Mouse (Mus musculus) embryo, embryonic 11 days (tissue): ENCODE results near the gene Ctnnbl1.
A peak's percentile ranks its signal among the peaks of the same experiment; 100 is the strongest.

Source experiments
- DNase-seq: peaks from one replicate; pipeline ENCODE4 v3.0.0-alpha.2; 2015

Gene Ctnnbl1

DNA sequence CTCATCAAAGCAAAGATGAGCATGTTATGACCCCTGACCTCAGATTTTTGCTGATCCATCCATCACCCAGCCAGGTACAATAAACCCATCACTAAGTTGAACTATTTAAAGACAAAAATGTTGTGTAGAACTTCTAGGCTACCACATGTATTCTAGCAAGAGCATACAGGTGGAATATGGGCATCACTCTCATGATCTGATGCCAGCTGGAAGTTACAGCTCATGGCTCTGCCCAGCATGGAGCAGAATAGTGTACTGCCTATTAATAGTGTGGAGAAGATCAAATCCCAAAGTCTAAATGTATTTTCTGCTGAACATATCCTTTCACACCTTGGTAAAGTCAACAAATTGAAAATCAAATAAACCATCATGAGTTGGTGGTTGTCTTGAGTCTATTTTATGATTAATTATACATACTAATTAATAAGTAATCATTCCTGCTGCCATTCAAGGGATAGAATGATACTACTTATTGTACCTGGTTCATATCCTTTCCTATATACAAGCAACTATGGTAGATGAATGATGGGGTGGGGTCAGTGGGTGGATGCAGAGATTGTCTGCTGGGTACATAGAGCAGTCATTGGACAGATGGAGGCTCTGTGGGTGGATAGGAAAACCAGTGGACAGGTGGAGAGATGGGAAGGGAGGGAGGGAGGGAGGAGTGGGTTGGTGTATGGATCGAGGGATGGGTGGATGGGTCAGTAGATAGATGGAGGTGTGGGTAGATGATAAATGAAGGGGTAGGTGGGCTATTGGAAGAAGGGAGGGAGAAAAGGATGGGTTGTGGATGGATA is 58.6 kb downstream of the Ctnnbl1 start:
- DNase-seq = no peak

DNA sequence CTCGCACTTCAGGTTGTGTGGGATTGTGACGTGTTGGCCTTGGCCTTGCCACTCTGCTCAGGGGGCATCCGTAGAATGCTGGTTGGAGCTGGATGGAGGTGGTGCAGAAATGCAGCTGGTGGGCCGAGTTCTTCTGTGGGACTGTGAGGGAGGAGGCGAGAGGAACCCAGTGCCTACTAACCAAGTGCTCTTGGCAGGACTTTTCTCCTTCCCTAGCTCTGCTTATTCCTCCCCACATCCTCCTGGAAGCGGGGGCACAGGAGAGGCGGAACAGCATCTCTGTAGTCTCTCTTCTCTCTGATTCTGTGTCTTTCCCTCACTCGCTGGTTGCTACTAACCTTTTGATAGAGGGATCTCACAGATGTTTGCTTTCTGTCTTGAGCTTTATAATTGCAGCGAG is 62.3 kb downstream of the Ctnnbl1 start:
- no peak for DNase-seq

DNA sequence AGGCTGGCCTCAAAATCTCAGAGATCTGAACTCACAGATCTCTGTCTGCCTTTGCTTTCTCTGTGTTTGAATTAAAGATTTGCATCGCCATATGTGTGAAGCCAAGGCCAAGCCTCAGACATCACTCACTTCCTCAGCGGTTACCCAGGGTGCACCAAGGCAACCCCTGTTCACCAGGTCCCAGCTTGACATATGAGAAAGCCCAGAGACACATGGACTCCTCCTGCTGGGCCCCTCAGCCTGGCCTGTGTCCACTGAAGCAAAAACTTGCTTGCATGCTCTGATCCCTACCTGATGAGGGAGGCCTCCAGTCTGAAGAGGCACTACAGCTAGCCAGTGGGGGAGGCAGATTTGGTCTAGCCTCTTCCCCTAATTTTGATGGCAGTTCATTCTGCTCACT is 63.1 kb downstream of the Ctnnbl1 start:
- no peak for DNase-seq

DNA sequence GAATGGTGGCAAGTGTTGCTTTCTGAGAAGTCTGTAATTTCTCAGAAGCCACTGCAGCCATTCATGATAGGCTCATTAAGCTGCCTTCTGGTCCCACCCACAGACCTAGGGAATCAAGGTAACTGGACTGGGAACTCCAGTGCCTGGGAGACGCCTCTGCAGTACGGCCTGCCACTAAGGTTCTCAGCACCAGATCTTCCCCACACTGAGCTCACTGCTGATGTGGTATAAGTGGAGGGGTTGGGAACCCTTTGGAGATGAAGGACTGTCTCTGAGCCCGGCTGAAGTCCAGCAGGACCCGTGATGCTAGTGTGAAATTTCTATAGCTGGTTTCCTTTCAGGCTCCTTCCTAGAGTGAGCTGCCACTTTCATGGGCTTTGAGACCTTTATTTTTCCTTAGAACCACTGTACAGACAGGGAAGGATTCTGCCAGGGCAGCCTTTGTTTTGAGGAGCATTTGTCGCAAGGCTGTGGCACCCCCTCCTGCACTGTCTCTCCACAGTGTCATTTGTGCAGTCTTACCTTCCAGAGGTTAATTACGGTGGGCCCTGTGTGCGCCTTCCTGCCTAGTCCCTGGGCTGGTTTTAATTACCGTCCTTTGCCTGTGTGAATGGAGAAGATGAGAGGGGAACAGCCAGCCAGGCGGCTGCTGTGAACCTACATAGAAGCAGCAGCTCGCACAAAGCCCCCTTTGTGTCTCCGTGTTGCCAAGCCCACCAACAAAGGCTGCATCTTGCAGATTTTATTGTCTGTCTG is 63.7 kb downstream of the Ctnnbl1 start:
- peak; percentile 90 for DNase-seq

DNA sequence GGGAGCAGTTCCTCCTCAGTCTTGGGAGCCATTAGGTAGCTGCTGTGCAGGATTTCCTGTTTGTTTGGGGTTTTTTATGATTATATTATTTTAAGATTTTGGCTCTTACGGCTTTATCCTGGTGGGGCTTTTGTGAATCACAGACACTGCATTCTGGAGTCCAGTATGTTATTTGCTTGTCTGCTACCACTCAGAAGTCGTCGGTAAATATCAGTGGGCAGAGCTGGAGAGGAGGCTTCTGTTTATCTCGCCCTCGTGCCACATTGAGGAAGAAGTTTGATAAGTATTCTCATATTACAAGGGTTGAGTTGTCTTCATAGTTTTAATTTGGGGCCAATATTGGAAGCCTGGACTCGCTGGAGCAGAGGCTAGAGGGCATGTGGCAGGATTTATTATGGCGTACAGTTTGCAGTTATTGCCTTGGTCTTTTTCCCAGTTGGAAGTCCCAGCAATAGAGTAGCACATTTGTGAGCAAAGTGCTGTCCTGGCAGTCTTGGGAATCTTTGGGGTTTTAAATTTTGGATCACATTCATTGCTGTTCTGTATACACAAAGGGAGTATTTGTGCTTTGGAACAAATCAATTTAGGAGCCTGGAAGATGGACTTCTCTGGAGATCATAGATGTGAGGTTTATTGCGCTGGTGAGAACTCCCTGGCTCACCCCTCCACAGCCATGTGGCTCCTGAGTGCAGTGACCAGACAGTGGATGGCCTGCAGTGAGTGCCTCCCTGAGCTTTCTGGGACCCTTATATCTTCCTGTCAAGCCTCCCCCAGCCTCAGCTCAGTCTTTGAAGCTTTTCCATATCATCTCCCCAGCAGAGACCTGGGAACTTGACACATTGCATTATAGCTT is 64.5 kb downstream of the Ctnnbl1 start:
- DNase-seq = no peak

DNA sequence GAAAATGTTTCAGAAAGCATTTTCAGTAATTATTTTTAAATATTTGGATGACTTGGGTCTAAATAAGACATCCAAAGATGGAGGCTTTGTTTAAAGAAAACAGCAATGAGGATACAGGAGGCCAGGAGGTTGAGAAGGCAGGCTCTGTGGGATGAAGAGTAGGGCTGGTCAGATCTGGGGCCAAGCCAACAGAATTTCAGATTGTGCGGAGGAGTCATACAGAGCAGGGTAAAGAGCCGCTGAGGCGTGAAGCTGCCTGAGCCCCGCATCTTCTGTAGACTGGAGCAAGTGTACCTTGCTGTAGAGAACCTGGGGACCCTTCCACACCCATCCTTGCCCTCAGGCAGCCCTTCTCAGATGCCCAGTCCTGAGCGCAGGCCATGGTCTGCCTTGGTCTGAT is 65.5 kb downstream of the Ctnnbl1 start:
- DNase-seq = no peak

DNA sequence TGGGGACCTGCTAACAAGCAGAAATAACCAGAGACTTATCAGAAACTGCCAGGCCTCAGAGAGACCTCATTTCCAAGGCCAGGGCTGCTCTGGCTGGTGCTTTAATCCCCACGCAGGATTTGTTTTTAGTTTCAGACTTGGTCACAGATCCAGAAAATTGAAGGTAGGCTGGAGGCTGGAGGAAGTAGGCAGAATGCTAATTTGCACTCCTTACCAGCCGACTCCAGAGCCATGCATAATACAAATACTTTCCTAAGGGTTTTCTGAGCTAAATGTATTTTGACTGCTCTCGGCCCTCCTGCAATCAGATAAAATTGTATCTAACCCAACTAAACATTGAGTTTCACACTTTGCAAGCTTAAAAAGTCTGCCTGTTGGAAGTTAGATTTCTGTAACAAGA is 67.2 kb downstream of the Ctnnbl1 start:
- DNase-seq = no peak

DNA sequence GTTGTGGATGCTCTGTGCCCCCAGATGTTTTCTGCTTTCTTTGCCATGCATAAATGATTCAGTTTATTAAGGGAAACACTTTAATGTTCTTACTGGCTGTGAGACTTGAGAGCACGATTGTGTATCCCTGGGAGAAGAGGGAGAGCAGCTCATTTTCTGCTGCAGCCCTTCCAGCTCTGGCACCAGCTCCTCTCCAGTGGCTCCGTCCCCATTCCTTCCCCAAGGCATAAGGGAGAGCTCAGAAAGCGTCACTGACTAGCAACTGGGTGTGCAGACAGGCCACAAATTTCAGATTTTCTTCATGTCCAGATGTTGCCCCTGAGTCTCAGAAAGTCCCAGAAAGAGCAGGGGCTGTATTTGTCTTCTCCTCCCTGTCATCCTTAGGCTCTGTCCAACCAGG is 67.9 kb downstream of the Ctnnbl1 start:
- no peak for DNase-seq

DNA sequence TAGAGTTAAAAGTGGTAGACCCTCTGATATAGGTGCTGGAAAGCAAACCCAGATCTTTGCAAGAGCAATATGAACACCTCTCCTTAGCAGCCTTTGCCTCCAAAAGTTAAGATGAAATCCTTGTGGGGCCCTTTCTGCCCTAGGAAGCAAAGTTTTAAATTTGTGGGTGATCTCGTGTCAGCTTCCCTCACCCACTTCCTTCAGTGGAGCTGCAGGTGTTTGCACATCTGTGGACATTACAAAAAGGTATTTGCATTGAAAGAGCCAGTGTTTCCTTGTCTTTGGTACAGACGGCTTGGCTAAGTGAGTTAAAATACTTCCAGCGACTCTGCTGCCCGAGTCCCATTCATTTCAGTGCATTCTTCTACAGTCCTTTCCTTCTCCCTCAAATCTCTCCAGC is 69.9 kb downstream of the Ctnnbl1 start:
- DNase-seq = no peak

DNA sequence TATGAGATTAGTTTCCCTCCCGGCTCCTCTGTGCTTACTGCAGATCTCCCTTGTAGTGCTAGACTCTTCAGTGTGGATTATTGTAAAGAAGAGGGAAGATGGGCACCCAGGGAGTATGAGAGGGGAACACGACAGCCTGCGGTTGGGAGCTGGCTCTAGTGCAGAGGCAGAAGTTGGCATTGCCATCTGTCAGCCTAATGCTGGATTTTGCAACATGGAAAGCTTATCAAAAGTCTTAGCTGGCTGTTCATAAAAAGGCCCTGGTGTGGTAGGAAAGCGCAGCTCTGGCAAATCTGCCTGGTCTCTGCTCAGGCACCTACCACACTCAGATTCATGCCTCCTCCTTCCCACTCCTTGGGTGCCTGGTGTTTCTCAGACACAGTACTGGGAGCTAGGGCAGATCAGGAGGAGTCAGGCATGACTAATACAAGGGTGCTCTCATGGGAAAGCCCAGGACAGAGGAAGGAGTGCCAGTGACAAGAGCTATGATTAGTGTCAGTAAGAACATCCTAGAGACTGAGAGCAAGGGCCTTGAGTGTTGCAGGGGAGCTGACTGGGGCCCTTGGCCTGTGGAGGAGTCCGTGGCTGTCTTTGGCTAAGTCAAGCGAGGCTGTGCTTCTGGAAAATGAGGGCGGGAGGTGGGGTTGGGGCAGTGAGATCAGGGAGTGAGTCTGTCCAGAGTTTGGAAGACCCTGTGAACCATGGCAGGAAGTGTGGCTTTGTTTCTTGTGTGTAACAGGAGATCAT is 70.6 kb downstream of the Ctnnbl1 start:
- DNase-seq = no peak

DNA sequence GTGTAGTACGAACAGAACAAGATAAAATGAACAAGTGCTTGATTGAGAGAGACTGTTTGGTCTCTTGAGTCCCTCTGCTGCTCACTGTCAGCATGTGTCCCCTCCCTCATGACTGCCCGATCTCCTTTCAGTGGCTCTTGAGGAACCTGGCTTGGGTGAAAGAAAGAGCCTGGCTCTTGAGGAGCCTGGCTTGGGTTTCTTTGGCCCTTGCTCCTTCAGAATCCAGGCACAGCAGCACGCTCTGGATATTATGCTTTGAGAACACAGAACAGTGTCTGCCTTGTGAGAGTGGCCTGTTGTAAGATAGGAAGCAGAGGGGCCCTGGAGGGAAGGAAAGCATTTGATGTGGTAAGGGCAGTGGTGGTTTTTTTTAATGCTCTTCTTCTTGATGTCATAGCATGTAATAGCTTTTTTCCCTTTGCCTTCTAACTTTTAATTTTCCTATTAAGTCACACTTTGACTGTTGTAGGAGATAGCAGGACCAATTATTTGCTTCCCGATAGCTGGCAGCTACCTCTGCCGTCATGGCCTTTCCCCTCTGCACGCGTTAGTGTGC is 71.2 kb downstream of the Ctnnbl1 start:
- DNase-seq = no peak

DNA sequence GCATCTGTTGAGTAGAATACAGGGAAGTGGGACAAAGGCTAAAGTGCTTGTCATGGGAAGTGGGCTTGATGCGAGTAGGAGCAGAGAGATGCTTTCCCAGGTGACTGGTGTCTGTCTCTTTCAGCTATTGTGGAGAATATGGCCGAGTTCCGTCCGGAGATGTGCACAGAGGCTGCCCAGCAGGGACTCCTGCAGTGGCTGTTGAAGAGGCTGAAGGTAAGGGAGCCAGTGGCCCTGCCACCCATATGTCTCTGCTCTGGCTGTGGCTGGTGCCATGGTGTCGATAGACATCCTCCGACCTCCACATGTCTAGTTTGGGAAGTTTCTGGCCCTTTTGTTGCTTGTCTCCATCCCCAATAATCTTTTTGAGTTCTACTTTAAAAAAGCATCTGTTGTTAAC is 72.1 kb downstream of the Ctnnbl1 start:
- DNase-seq = no peak

DNA sequence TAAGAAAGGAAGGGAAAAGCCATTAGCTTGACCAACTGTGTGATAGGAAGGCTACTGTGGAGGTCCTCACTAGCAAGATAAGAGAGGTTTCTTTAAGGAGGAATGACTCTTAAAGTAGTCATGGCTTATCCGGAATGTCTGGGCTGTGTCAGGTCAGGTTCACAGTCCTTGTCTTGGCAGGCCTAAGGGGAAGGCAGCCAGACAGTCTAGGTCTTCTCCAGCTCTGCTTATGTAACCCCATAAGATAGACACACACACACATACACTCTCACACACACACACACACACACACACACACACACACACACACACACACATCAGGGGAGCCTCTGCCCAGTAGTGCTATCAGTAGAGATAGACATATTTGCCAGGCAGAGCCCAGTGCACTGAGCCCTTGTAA is 73.5 kb downstream of the Ctnnbl1 start:
- DNase-seq = no peak

DNA sequence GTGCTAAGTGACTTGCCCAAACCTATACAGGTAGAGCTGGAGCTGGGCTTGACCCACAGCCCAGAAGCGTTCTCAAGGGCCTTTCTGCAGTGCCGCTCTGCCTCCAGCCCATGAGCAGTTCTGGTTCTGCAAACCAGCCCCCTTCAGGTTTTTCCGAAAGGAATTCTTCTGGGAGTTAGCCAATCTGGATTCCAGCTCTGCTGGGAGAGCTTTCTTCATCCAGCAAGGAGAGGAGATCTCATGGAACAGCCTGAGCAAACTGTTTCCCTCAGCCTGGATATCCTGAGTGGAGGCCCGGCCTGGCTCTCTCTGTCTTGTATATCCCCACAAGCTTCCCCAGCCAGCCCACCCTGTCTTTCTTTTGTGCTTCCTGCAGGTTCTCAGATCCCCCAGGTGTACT is 75.9 kb downstream of the Ctnnbl1 start:
- no peak for DNase-seq

DNA sequence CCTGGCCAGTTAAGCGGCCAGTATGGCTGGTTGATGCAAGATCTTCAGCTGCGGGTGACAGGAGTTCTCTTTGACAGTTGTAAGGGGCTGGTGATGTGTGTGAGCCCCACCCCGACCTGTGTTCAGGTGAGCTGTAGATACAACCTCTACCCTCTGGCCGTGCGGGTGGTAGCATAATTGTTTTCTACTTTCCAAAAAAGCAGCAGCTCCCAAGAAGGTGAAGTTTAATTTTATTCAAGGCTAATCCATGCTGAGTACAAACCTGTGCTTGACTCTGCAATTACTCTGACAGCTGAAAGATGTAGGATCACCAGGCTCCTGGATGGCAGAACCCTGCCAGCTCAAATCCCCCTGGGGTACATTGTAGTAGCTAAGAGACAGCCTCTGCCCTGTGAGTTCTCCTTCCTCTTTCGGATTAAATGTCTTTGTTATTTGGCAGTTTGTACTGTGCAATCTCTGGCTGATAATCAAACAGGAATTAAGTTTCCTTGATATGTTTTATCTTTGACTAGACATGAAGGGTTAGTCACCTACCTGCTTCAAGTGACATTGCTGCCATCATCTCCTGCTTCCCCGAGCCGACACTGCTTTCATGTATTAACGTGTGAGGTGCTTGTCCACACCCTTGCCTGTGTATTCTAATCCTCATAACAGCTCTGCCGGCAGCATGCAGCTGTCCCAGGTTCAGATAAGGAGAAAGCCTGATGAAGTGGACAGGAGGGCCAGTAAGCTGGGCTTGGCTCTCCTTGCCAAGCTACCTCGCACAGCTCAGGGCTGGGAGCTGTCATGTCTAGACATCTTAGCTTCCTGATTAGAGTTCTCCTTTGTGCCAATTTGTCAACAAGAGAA is 77.1 kb downstream of the Ctnnbl1 start:
- DNase-seq = no peak

DNA sequence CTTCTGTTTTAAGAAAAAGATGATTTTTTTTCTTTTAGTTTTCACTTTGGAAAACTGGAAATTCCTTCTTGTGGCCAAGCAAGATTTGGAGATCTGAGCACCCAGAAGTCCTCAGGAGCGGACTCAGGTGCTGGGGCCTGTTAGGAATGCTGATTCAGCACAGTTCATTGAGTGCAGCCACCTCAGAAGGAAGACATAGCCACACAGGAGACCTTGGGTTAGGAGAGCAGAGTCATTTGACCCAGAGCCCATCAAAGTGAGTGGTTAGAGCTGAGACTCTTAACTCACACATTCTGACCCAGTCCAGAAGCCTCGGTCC is 77.7 kb downstream of the Ctnnbl1 start:
- DNase-seq = no peak

DNA sequence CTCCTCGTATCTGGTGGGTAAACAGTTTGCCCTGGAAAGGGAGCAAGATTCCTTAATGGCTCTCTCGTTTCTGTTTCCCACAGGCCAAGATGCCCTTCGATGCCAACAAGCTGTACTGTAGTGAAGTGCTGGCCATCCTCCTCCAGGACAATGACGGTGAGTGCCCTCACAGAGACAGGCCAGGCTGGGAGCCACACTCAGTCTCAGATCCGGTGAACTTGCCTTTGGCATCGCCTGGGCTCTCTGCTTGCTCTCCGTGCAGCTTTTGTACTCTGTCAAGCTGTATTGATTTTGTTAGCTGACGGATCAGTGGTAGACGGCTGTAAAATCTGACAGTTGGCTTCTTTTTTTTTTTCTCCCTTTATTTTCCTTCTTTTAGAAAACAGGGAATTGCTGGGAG is 80.5 kb downstream of the Ctnnbl1 start:
- no peak for DNase-seq

DNA sequence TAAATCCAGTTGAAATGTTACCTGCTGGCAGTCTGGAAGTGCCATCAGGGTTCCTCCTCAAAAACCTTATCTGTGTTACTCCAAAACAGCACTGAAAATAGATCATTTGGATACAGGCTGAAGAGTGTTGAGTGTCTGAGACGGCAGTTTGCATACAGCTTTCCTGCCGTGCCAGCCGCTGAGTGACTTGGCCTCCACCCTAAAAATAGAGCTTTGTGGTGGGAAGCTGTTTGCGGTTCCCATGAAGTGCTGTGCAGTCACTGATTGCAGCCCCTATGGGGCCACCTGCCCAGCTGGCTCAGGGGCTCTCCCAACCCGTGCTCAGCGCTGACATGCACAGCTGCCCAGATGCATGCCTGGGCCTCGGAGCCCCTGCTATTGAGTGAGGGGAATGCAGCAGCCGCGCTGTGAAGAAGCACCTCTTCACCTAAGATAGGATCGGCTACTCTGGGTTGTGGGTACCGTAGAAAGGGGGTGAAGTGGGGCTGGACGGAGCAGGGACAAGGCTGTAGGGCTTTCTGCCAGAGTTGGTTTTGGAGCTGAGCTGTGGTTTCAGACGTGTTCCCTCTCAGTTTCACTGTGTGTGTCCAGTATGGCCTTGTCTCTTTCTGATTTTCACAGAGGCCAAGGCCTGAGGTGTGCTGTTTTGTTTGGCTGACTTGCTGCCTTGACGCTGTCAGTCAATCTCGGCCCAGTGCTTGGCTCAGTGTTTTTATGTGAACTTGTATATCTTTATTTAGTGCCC is 81.5 kb downstream of the Ctnnbl1 start:
- no peak for DNase-seq

DNA sequence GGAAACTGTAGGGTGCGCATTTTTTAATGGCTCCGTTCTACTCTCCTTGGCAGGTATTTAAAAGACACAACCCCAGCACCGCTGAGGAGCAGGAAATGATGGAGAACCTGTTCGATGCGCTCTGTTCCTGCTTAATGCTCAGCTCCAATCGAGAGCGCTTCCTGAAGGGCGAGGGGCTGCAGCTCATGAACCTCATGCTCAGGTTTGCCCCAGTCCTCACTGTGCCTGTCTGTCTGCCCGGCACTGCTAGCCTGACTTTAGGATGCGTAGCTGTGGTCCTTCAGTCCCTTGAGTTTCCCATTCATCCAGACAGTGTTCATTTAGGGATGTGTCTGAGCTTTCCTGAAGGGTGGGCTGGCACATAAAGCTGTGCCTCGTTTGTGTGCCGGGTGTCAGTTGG is 82.2 kb downstream of the Ctnnbl1 start:
- DNase-seq = no peak

DNA sequence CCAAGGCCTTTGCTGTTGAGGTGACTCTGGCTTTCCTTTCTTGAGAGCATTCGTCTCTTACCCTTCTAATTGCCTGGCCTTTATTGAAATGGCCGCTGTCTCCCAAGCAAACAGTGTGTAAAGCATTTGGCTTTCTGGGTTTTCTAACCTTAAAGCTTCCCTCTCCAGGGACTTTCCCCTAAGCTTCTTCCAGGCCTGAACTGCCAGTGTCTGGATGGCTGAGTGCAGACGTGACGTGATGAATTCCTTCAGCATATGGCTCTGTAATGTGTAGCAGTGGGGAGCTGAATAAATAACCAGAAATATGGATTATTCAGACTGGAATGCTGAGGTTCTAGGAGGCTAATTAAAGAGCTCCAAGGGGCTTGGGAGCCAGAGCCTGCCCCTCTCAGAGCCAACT is 84.1 kb downstream of the Ctnnbl1 start:
- DNase-seq = peak; percentile 17

DNA sequence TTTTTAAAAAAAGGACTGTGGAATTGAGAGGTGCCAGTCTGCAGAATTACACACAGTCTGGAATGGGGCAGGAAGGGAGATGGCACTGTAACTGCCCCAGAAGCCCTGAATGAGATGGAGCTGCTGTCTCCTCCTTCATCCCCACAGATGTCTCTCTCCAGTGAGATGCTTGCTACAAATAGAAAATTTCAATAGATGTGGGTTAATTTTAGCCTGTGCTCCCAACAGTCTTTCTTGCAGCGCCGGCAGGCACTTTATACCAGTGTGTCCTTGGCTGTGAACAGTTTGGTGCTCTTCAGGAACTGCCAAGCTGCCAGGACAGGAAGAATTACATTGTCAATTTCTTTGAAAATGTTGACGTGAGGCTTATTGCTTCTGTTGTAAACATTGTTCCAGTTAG is 86.3 kb downstream of the Ctnnbl1 start:
- DNase-seq = no peak
